ENCODE assay signal across 30 mouse cellular contexts in the genomic region with DNA sequence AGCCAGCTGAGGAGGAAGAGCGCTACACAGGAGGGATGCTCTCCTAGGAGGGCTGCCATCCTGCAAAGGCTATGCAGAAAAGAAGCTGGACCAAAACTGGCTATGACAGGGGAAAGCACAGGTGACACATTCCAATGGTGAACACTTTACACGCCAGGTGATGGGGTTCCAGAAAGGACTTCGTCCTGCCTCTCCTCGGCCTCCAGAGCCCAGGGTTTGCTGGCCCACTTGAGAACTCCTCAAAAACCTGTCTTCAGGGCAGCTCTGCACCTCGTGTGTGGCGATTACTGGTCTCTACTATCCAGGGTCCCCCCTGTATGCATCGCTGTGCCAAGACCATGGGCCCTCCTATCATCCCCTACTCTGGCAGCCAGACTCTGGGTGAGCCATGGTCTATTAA. TPM values are rescaled to one million over a fixed set of nuclear protein-coding genes. Genes with fewer than 3 reads are reported as not detected.
"Had no signal": no experiment of that assay in that cellular context is flagged by ENCODE, and none has a peak within 500 bp of the region (broad histone marks: within the 10 kb centered on the region; RNA-seq: fewer than 3 reads in every experiment).

No protein-coding gene starts in this region.

- DNase-seq: cerebellum, adult 2 months; cerebellum, adult 8-10 months; cerebellum, adult 9-10 months; cerebellum, adult 9-11 months; cerebellum, postnatal 14 days; cerebellum, postnatal 25 days; cerebellum, postnatal 36 days; embryo, embryonic 11 days; forebrain, postnatal 0 days; gastrocnemius, postnatal 10 days had no signal

- H3K4me3 ChIP-seq: embryonic facial prominence, embryonic 10.5 days; embryonic facial prominence, embryonic 12.5 days; embryonic facial prominence, embryonic 13.5 days; embryonic facial prominence, embryonic 15.5 days; erythroblast, embryonic 14.5 days; forebrain, embryonic 10.5 days; forebrain, embryonic 12.5 days; forebrain, embryonic 13.5 days; forebrain, embryonic 15.5 days; heart, adult 2 months; heart, embryonic 10.5 days had no signal

- H3K27ac ChIP-seq: embryonic facial prominence, embryonic 10.5 days; embryonic facial prominence, embryonic 12.5 days; embryonic facial prominence, embryonic 13.5 days; embryonic facial prominence, embryonic 15.5 days; forebrain, embryonic 10.5 days; forebrain, embryonic 12.5 days; forebrain, embryonic 13.5 days; forebrain, embryonic 15.5 days; heart, adult 2 months; heart, embryonic 10.5 days had no signal

RNA-seq across cellular contexts. Expression of a gene that starts 20.6 kb away (rescaled TPM):
- total RNA-seq: common myeloid progenitor, adult 5-6 weeks; gastrocnemius, adult 18-20 months; gastrocnemius, postnatal 10 days; gastrocnemius, postnatal 14 days; gastrocnemius, postnatal 25 days; gastrocnemius, postnatal 36 days; gastrocnemius, postnatal 4 days; granulocyte monocyte progenitor cell, adult 5-6 weeks; heart, adult 18-20 months; heart, adult 2 months; heart, adult 8-10 months had no signal

RNA-seq across cellular contexts. Expression of a gene that starts 41.1 kb away (rescaled TPM):
- total RNA-seq: granulocyte monocyte progenitor cell, adult 5-6 weeks had no signal
